Mouse (Mus musculus) MEL (cell line): ENCODE measurements at regions not wholly inside any gene's neighbourhood (a gene's known extent, or its start where the extent isn't known, plus 50 kb on each side); places are given as distances from the start of the nearest gene placed in this dataset.

Source experiments
- CTCF ChIP-seq, 3 experiments: IDR thresholded peaks in 2 of 3; conservative IDR thresholded peaks in 1 of 3; 2 replicates each; pipeline ENCODE4 v1.5.1; 2011 to 2012; ENCODE audit warnings: low read length in 3 of 3, low read depth in 2 of 3, mild to moderate bottlenecking in 2 of 3, improper control_type of control experiment in 1 of 3, inconsistent platforms in 1 of 3, mixed read lengths in 1 of 3, moderate library complexity in 1 of 3; ENCODE audit not compliant: control insufficient read depth in 1 of 3, insufficient read depth in 1 of 3, poor library complexity in 1 of 3, severe bottlenecking in 1 of 3
- E2F4 ChIP-seq: IDR thresholded peaks from 2 replicates; pipeline ENCODE4 v1.6.1; 2011; ENCODE audit warnings: low read depth, low read length, improper control_type of control experiment, borderline replicate concordance
- NRF1 ChIP-seq: IDR thresholded peaks from 2 replicates; pipeline ENCODE4 v1.6.1; 2014; ENCODE audit warnings: low read depth, mild to moderate bottlenecking, inconsistent platforms, low read length, improper control_type of control experiment, moderate library complexity; ENCODE audit not compliant: poor library complexity, insufficient read depth, severe bottlenecking
- POLR2A ChIP-seq, 2 experiments: IDR thresholded peaks; 2 replicates each; pipeline ENCODE4 v1.6.1; 2011 to 2012; ENCODE audit warnings: low read length in 2 of 2, mild to moderate bottlenecking in 2 of 2, control low read depth in 1 of 2, improper control_type of control experiment in 1 of 2, low read depth in 1 of 2, moderate library complexity in 1 of 2; ENCODE audit not compliant: control insufficient read depth in 1 of 2, insufficient read depth in 1 of 2, poor library complexity in 1 of 2
- RAD21 ChIP-seq: IDR thresholded peaks from 2 replicates; pipeline ENCODE4 v1.6.1; 2011; ENCODE audit warnings: mild to moderate bottlenecking, low read depth, low read length, improper control_type of control experiment
- TAL1 ChIP-seq: IDR thresholded peaks from 2 replicates; pipeline ENCODE4 v1.6.1; 2012; ENCODE audit warnings: mild to moderate bottlenecking, inconsistent platforms, low read length, moderate library complexity, mixed read lengths
- TCF12 ChIP-seq: IDR thresholded peaks from 2 replicates; pipeline ENCODE4 v1.6.1; 2014; ENCODE audit warnings: low read depth, mild to moderate bottlenecking, inconsistent platforms, low read length, improper control_type of control experiment, moderate library complexity
- ZKSCAN1 ChIP-seq: IDR thresholded peaks from 2 replicates; pipeline ENCODE4 v1.6.1; 2012; ENCODE audit warnings: low read depth, mild to moderate bottlenecking, inconsistent platforms, low read length, improper control_type of control experiment, moderate library complexity

GRCm38 (mm10) chr2:146571857-146572256 is 59.7 kb upstream of the Ralgapa2 start:
- TF ChIP-seq ZKSCAN1 (no peak), NRF1 (no peak), CTCF (IDR thresholded peaks at IDR 0.05 in 2 of 3, conservative IDR thresholded peaks at IDR 0.05 in 1 of 3; ENCODE audit: control insufficient read depth in 1 of 3, insufficient read depth in 1 of 3, low read depth in 2 of 3, low read length in 3 of 3, poor library complexity in 1 of 3, severe bottlenecking in 1 of 3) (no peak), TCF12 (no peak), POLR2A (IDR thresholded peaks at IDR 0.05; ENCODE audit: control insufficient read depth in 1 of 2, insufficient read depth in 1 of 2, low read depth in 1 of 2, low read length in 2 of 2, poor library complexity in 1 of 2) (no peak), E2F4 (no peak), TAL1 (no peak), RAD21 (no peak)
